Mouse (Mus musculus): ENCODE data around the gene Shc4.

GRCm38 (mm10) chr2:125598251-125598650, 125.7 kb downstream of the Shc4 start:
- no peak for TF ChIP-seq CTCF (IDR thresholded peaks at IDR 0.05; ENCODE audit: low read depth, low read length)
- TF ChIP-seq POLR2A (IDR thresholded peaks at IDR 0.05; ENCODE audit: extremely low read depth, insufficient read depth, low read length) = no peak

Data from liver, adult 2 months (tissue).